Mouse (Mus musculus) right cerebral cortex, postnatal 25 days (tissue): ENCODE results near the gene Sprr2a3.
"Not testable (repeated sequence)": the region's sequence is repeated elsewhere in the genome, so short reads cannot be mapped to it uniquely, and the experiment has no call there.

ENCODE experiments used
- DNase-seq: peaks from one replicate; pipeline ENCODE4 v3.0.0; 2022

Gene Sprr2a3

GRCm38 (mm10) chr3:92285101-92285500 is at the start of gene Sprr2a3:
Gene Sprr2a3 (plus strand): TSS chr3:92285417.
- DNase-seq = not testable (repeated sequence)

- DNase-seq = not testable (repeated sequence)
Observed at GRCm38 (mm10) chr3:92236463-92237189, 48.6 kb upstream of the Sprr2a3 start.

- DNase-seq = not testable (repeated sequence)
Observed at GRCm38 (mm10) chr3:92238736-92239135, 46.5 kb upstream of the Sprr2a3 start.

DNA sequence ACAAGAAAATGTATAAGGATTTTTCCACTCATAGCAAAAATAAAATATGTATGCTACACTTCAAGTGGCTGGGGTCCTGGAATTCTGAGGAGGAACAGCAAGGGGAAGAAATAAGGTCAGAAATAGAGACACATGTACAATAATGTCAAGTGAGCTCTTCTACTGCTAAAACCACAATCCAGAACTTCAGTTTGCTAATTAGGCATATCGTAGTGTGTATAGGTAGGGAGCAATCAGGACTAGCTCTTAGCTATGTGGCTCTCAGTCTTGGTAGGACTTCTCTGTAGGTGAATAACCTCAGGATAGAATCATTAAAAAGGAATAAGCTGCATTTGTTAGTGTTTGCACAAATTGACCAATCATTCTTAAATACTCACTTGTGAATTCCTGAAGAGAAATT is 46.0 kb upstream of the Sprr2a3 start:
- not testable (repeated sequence) for DNase-seq

- not testable (repeated sequence) for DNase-seq
Observed at GRCm38 (mm10) chr3:92244833-92245232, 40.4 kb upstream of the Sprr2a3 start.

- not testable (repeated sequence) for DNase-seq
Observed at GRCm38 (mm10) chr3:92246245-92246644, 39.0 kb upstream of the Sprr2a3 start.

- not testable (repeated sequence) for DNase-seq
Observed at GRCm38 (mm10) chr3:92248494-92248893, 36.7 kb upstream of the Sprr2a3 start.

GRCm38 (mm10) chr3:92250450-92250849 is 34.8 kb upstream of the Sprr2a3 start:
- not testable (repeated sequence) for DNase-seq

DNA sequence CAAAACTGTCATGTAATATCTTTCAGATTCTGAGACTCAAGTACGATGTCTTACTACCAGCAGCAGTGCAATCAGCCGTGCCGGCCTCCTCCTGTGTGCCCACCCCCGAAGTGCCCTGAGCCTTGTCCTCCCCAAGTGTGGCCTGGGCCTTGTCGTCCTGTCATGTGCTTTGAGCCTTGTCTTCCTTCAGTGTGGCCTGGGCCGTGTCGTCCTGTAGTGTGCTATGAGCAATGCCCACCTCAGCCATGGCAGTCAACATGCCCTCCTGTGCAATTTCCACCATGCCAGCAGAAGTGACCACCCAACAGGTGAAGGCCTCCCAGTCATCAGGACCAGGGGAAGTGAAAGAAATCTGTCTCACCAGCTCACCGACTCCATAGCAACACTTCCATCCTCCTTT is 31.4 kb upstream of the Sprr2a3 start:
- DNase-seq = not testable (repeated sequence)

- not testable (repeated sequence) for DNase-seq
Observed at GRCm38 (mm10) chr3:92258526-92258925, 26.7 kb upstream of the Sprr2a3 start.

DNA sequence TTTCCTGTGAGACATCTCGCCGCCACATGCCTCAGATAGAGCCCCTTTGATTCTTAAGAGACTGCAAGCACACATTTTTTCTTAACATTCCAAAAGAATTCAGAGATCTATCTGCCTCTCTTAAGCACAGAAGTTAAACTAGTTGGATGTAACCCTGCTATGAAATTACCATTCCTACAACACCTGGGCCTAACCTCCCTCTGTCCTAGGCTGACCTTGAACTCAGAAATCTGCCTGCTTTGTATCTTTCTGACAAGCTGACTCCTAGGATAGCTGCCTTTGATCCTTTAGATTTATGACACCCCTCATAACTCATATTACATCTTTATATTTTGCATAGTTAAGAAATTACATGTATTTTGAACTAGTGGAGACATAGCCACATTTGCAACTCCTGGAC is 21.8 kb upstream of the Sprr2a3 start:
- DNase-seq = not testable (repeated sequence)

GRCm38 (mm10) chr3:92271414-92271985 is 13.7 kb upstream of the Sprr2a3 start:
- DNase-seq = not testable (repeated sequence)

DNA sequence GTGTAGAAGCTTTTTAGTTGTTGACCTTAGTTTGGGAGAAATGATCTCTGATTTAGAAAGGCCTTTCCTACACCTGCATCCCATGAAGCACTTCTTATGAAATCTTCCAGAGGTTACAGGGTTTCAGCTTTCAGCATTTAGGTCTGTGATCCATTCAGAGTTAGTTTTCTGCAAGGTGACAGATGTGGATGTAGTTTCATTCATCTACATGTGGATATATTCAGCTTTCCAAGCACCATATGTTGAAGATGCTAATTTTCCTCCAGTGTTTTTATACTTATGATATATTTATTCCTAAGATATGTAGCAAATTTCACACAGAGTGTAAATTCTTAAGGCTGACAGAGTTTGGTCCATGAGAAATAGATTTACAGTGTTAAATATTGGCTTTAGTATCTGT is 11.7 kb upstream of the Sprr2a3 start:
- not testable (repeated sequence) for DNase-seq

- not testable (repeated sequence) for DNase-seq
Observed at GRCm38 (mm10) chr3:92274018-92274417, 11.2 kb upstream of the Sprr2a3 start.

DNA sequence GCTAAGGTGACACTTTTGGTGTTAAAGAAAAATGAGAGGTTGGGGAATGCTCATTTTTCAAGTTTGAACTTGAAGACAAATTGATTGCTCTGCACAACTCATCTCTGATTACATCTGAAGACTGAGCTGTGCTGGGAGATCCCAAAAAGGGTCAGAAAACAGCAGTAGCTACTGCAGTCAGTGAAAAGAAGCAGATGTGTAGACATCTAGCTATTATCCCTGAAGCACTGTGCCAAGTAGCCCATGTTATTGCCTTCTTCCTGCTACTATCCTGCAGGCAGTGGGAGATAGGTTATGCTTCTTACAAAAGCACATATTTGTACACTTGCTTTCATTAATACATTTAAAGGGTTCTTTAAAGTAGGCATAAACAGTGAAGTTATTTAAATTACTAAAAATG is 5.6 kb upstream of the Sprr2a3 start:
- not testable (repeated sequence) for DNase-seq

GRCm38 (mm10) chr3:92280963-92281606 is 4.1 kb upstream of the Sprr2a3 start:
- DNase-seq = not testable (repeated sequence)

DNA sequence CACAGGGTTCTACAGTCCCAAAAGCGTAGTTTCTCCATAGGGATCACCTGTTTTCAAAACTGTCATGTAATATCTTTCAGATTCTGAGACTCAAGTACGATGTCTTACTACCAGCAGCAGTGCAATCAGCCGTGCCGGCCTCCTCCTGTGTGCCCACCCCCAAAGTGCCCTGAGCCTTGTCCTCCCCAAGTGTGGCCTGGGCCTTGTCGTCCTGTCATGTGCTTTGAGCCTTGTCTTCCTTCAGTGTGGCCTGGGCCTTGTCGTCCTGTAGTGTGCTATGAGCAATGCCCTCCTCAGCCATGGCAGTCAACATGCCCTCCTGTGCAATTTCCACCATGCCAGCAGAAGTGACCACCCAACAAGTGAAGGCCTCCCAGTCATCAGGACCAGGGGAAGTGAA is 3.3 kb downstream of the Sprr2a3 start:
- DNase-seq = not testable (repeated sequence)

GRCm38 (mm10) chr3:92307406-92307805 is 22.2 kb downstream of the Sprr2a3 start:
- no peak for DNase-seq

GRCm38 (mm10) chr3:92316320-92316719 is 31.1 kb downstream of the Sprr2a3 start, which contains the start of gene Sprr2b:
Gene Sprr2b (plus strand): TSS chr3:92316620.
- no peak for DNase-seq

DNA sequence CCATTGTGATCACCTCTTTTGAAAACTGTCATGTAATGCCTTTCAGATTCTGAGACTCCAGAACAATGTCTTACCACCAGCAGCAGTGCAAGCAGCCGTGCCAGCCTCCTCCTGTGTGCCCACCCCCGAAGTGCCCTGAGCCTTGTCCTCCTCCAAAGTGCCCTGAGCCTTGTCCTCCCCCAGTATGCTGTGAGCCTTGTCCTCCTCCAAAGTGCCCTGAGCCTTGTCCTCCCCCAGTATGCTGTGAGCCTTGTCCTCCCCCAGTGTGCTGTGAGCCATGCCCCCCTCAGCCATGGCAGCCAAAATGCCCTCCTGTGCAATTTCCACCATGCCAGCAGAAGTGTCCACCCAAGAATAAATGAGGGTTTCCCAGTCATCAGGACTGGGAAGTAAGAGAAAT is 32.2 kb downstream of the Sprr2a3 start:
- DNase-seq = no peak

GRCm38 (mm10) chr3:92336278-92336677 is 51.1 kb downstream of the Sprr2a3 start:
- DNase-seq = no peak

GRCm38 (mm10) chr3:92338840-92339239 is 53.6 kb downstream of the Sprr2a3 start, which contains the start of gene Sprr2d:
Gene Sprr2d (plus strand): TSS chr3:92339140.
- no peak for DNase-seq
